11 mouse cellular contexts compared by ENCODE assay signal in genomic region chr4:46116544-46117175, GRCm38 (mm10). TPM values are rescaled to one million over a fixed set of nuclear protein-coding genes. Genes with fewer than 3 reads are reported as not detected.
DNase-seq lines count a peak whose midpoint lies in the region; ATAC-seq lines count a peak whose summit lies in the region.
"Had no signal": no experiment of that assay in that cellular context is flagged by ENCODE, and none has a peak within 500 bp of the region (broad histone marks: within the 10 kb centered on the region; RNA-seq: fewer than 3 reads in every experiment).

No protein-coding gene starts in this region.

- no peaks in the 10 kb centered on the region for H3K27me3 ChIP-seq in hindbrain, embryonic 16.5 days (replicated peaks; ENCODE audit: control insufficient read depth, insufficient read depth, low read length)
- H3K27me3 ChIP-seq in hindbrain, embryonic 14.5 days (ENCODE audit: control insufficient read depth, insufficient read depth, low read length), result no peaks in the 10 kb centered on the region
- H3K27me3 ChIP-seq in heart, embryonic 12.5 days (replicated peaks), result no peaks in the 10 kb centered on the region

- H3K4me3 ChIP-seq in hindbrain, embryonic 16.5 days (ENCODE audit: low read length), result no peak overlapping the region
- H3K4me3 ChIP-seq in hindbrain, embryonic 14.5 days (replicated peaks; ENCODE audit: low read length), result no peak overlapping the region
- no peak overlapping the region for H3K4me3 ChIP-seq in brown adipose tissue, adult 24 weeks (ENCODE audit: insufficient read depth, low read depth, low read length)
- no peak overlapping the region for H3K4me3 ChIP-seq in heart, embryonic 12.5 days

- H3K27ac ChIP-seq in hindbrain, embryonic 16.5 days (ENCODE audit: low read depth, low read length), result no peak overlapping the region
- H3K27ac ChIP-seq in hindbrain, embryonic 14.5 days, result no peak overlapping the region
- H3K27ac ChIP-seq in brown adipose tissue, adult 24 weeks (replicated peaks; ENCODE audit: low read depth, low read length), result peak overlapping the region; percentile 75
- peak overlapping the region; percentile 42 for H3K27ac ChIP-seq in heart, embryonic 12.5 days (ENCODE audit: poor library complexity, severe bottlenecking)

- peak; percentile 50; the same call in 1 of the 2 replicates for ATAC-seq in hindbrain, embryonic 16.5 days
- ATAC-seq in hindbrain, embryonic 14.5 days (ENCODE audit: low FRiP score), result no peak; the same call in 1 of the 2 replicates
- no peak for ATAC-seq in heart, embryonic 12.5 days (ENCODE audit: insufficient number of reproducible peaks, low FRiP score)

- no peak overlapping the region for H3K4me2 ChIP-seq in hindbrain, embryonic 16.5 days (ENCODE audit: low read length)
- no peak overlapping the region for H3K4me2 ChIP-seq in hindbrain, embryonic 14.5 days (replicated peaks)
- H3K4me2 ChIP-seq in heart, embryonic 12.5 days, result no peak overlapping the region

- WGBS in hindbrain, embryonic 16.5 days, result 65% methylated on average over 10 of the region's 10 CpGs
- WGBS in hindbrain, embryonic 14.5 days, result 69% methylated on average over 10 of the region's 10 CpGs
- WGBS in heart, embryonic 12.5 days, result 69% methylated on average over 10 of the region's 10 CpGs

- DNase-seq in hindbrain, embryonic 14.5 days (ENCODE audit: low spot score), result no peak
- peak; percentile 74 for DNase-seq in ZHBTc4 (ENCODE audit: low read depth, low spot score)
- no peak for DNase-seq in urinary bladder, adult 18-20 months (ENCODE audit: low spot score in 2 of 2)
- no peak for DNase-seq in thymus, postnatal 10 days (ENCODE audit: low spot score in 2 of 2)
- DNase-seq: layer of hippocampus, adult 9-11 months; liver; lung, postnatal 36 days; thymus, adult 2 months had no signal

- no peaks in the 10 kb centered on the region for H3K4me1 ChIP-seq in hindbrain, embryonic 16.5 days (ENCODE audit: control insufficient read depth, insufficient read depth, low read depth, low read length)
- no peaks in the 10 kb centered on the region for H3K4me1 ChIP-seq in hindbrain, embryonic 14.5 days (replicated peaks; ENCODE audit: control insufficient read depth, insufficient read depth, low read length)
- H3K4me1 ChIP-seq in brown adipose tissue, adult 24 weeks (ENCODE audit: control insufficient read depth, insufficient read depth, insufficient read length, low read length), result peaks cover 8% of the 10 kb centered on the region
- H3K4me1 ChIP-seq in heart, embryonic 12.5 days (replicated peaks), result peaks cover 7% of the 10 kb centered on the region; the same call in 1 of the 2 replicates

- no peaks in the 10 kb centered on the region for H3K9me3 ChIP-seq in hindbrain, embryonic 16.5 days (ENCODE audit: control insufficient read depth, low read length)
- no peaks in the 10 kb centered on the region for H3K9me3 ChIP-seq in hindbrain, embryonic 14.5 days (ENCODE audit: control insufficient read depth, low read length)
- H3K9me3 ChIP-seq in heart, embryonic 12.5 days (replicated peaks), result no peaks in the 10 kb centered on the region

- H3K9ac ChIP-seq in hindbrain, embryonic 16.5 days (ENCODE audit: low read depth, low read length), result no peak overlapping the region
- no peak overlapping the region for H3K9ac ChIP-seq in hindbrain, embryonic 14.5 days
- H3K9ac ChIP-seq in heart, embryonic 12.5 days, result no peak overlapping the region; the same call in 1 of the 2 replicates

- peaks cover 34% of the 10 kb centered on the region for H3K36me3 ChIP-seq in hindbrain, embryonic 16.5 days (ENCODE audit: control insufficient read depth, insufficient read depth, low read length)
- H3K36me3 ChIP-seq in hindbrain, embryonic 14.5 days (replicated peaks; ENCODE audit: control insufficient read depth, insufficient read depth), result peaks cover 88% of the 10 kb centered on the region
- peaks cover 96% of the 10 kb centered on the region for H3K36me3 ChIP-seq in heart, embryonic 12.5 days

RNA-seq across cellular contexts. Expression of gene Ncbp1, which starts 21.8 kb away (rescaled TPM):
- polyA plus RNA-seq in hindbrain, embryonic 16.5 days (2015; fragmentation: Nextera tagmentation; extraction: Ambion mirVana), result 61.4 and 71.7 TPM in 2 replicates
- 75.6 and 84.9 TPM in 2 replicates for polyA plus RNA-seq in hindbrain, embryonic 14.5 days (2014; fragmentation: Nextera tagmentation; extraction: Ambion mirVana)
- polyA plus RNA-seq in brown adipose tissue, adult 24 weeks (2012; ENCODE audit: insufficient read depth, insufficient read length, missing spikeins), result 24.7 and 36.1 TPM in 2 replicates
- 54.4 and 55.5 TPM in 2 replicates for polyA plus RNA-seq in heart, embryonic 12.5 days (2016; fragmentation: Nextera tagmentation; extraction: Ambion mirVana)

RNA-seq across cellular contexts. Expression of gene Tstd2, which starts 21.8 kb away (rescaled TPM):
- 19.2 and 26.2 TPM in 2 replicates for polyA plus RNA-seq in hindbrain, embryonic 16.5 days (2015; fragmentation: Nextera tagmentation; extraction: Ambion mirVana)
- polyA plus RNA-seq in hindbrain, embryonic 14.5 days (2014; fragmentation: Nextera tagmentation; extraction: Ambion mirVana), result 17.5 and 21.6 TPM in 2 replicates
- 13.8 and 15.5 TPM in 2 replicates for polyA plus RNA-seq in brown adipose tissue, adult 24 weeks (2012; ENCODE audit: insufficient read depth, insufficient read length, missing spikeins)
- 34.2 and 34.9 TPM in 2 replicates for polyA plus RNA-seq in heart, embryonic 12.5 days (2016; fragmentation: Nextera tagmentation; extraction: Ambion mirVana)

Comparison
In these comparisons a context has a peak if more than half of its experiments do, and no peak if none do; other contexts are left out.
1. H3K27ac ChIP-seq: peak in brown adipose tissue, adult 24 weeks (single experiment) and heart, embryonic 12.5 days (single experiment); none in hindbrain, embryonic 16.5 days (single experiment) and hindbrain, embryonic 14.5 days (single experiment).